Mouse (Mus musculus): ENCODE measurements around the gene Aaed1. TPM values are rescaled to one million over a fixed set of nuclear protein-coding genes. Genes with fewer than 3 reads are reported as not detected.

Gene Aaed1
- polyA plus RNA-seq, 1 experiment from 2014 or later = 60.9 TPM

DNA sequence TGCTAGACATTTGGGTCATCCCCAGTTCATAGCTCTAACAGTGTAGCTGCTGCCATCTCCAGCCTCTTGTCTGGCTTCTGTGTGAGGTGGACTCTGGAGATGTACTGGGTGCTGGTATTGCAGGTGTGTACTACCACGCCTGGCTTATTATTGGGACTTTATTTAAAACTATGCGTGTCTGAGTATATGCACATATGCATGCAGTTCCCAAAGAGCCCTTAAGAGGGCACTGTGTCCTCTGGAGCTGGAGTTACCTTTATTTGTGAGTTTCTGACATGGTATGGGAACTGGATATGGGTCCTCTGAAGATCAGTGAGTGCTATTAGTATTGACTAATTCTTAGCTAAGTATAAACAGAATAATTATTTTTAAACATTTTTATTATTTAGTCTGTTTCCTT, 27.8 kb downstream of the Aaed1 start:
- Histone ChIP-seq H3K36me3 (ENCODE audit: control insufficient read depth, insufficient read depth, low read length) (0 out of 2 replicates have a peak, but pooled peaks cover 2% of the 10 kb centered on the region), H3K27ac (ENCODE audit: low read length) (no peak overlapping the region), H3K4me2 (ENCODE audit: low read depth, low read length) (no peak overlapping the region), H3K4me1 (replicated peaks; ENCODE audit: control insufficient read depth, insufficient read depth, low read length) (no peaks in the 10 kb centered on the region; the same call in 1 of the 2 replicates), H3K9ac (ENCODE audit: low read length) (no peak overlapping the region), H3K27me3 (ENCODE audit: control insufficient read depth, insufficient read depth, low read depth, low read length) (no peaks in the 10 kb centered on the region), H3K4me3 (ENCODE audit: low read length) (no peak overlapping the region), H3K9me3 (ENCODE audit: control insufficient read depth, low read length) (0 out of 2 replicates have a peak, but pooled peaks cover 3% of the 10 kb centered on the region)
- no peak for ATAC-seq (ENCODE audit: low read depth)
- 95% methylated on average over 2 of the region's 2 CpGs for WGBS

DNA sequence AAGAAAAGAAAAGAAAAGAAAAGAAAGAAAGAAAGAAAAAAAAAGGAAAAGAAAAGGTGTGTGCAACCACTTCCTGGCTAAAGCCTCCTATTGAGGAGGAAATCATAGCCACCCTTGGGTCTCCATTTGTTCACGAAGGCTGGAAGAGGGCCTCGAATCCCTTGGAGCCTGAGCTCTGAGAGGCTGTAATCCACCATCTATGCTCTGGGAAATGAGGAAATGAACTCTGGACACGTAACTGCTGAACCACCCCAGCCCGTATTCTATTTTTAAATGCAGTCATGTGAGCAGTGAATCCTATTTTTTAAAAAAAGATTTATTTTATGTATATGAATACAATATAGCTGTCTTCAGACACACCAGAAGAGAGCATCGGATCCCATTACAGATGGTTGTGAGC, 31.6 kb downstream of the Aaed1 start:
- no peak overlapping the region for H3K9ac ChIP-seq (ENCODE audit: low read length)
- WGBS = 77% methylated on average over 5 of the region's 5 CpGs
- H3K36me3 ChIP-seq (ENCODE audit: control insufficient read depth, insufficient read depth, low read length) = 0 out of 2 replicates have a peak, but pooled peaks cover 2% of the 10 kb centered on the region
- no peak for ATAC-seq (ENCODE audit: low read depth)
- H3K27ac ChIP-seq (ENCODE audit: low read length) = no peak overlapping the region
- no peaks in the 10 kb centered on the region for H3K4me1 ChIP-seq (replicated peaks; ENCODE audit: control insufficient read depth, insufficient read depth, low read length)
- H3K9me3 ChIP-seq (ENCODE audit: control insufficient read depth, low read length) = 0 out of 2 replicates have a peak, but pooled peaks cover 3% of the 10 kb centered on the region
- no peak overlapping the region for H3K4me3 ChIP-seq (ENCODE audit: low read length)
- H3K27me3 ChIP-seq (ENCODE audit: control insufficient read depth, insufficient read depth, low read depth, low read length) = no peaks in the 10 kb centered on the region; the same call in 1 of the 2 replicates
- H3K4me2 ChIP-seq (ENCODE audit: low read depth, low read length) = no peak overlapping the region

DNA sequence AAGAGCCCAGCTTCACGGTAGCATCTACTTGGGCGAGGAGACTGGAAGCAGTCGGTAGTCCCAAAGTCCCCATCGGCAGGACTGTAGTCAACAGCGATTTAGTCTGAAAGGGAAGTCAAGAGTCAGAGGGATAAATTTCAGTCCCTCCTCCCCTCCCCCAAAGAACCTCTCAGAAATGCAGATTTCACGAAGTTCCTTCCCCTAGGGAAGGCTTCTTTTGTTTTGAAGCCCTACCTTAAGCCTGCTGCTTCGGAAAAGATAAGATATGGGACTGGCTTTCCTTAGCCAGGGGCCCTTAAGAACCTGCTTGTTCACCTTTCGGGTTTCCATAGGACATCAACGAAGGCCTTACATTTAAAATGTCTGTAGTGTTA, 36.8 kb downstream of the Aaed1 start:
- no peak for ATAC-seq (ENCODE audit: low read depth)
- Histone ChIP-seq H3K9me3 (ENCODE audit: control insufficient read depth, low read length) (no peaks in the 10 kb centered on the region), H3K4me3 (ENCODE audit: low read length) (peak overlapping the region; percentile 80), H3K36me3 (ENCODE audit: control insufficient read depth, insufficient read depth, low read length) (no peaks in the 10 kb centered on the region), H3K9ac (ENCODE audit: low read length) (no peak overlapping the region), H3K4me1 (replicated peaks; ENCODE audit: control insufficient read depth, insufficient read depth, low read length) (peaks cover 13% of the 10 kb centered on the region; the same call in 1 of the 2 replicates), H3K27me3 (ENCODE audit: control insufficient read depth, insufficient read depth, low read depth, low read length) (no peaks in the 10 kb centered on the region; the same call in 1 of the 2 replicates), H3K4me2 (ENCODE audit: low read depth, low read length) (peak overlapping the region; percentile 100), H3K27ac (ENCODE audit: low read length) (no peak overlapping the region)
- 18% methylated on average over 9 of the region's 9 CpGs for WGBS

DNA sequence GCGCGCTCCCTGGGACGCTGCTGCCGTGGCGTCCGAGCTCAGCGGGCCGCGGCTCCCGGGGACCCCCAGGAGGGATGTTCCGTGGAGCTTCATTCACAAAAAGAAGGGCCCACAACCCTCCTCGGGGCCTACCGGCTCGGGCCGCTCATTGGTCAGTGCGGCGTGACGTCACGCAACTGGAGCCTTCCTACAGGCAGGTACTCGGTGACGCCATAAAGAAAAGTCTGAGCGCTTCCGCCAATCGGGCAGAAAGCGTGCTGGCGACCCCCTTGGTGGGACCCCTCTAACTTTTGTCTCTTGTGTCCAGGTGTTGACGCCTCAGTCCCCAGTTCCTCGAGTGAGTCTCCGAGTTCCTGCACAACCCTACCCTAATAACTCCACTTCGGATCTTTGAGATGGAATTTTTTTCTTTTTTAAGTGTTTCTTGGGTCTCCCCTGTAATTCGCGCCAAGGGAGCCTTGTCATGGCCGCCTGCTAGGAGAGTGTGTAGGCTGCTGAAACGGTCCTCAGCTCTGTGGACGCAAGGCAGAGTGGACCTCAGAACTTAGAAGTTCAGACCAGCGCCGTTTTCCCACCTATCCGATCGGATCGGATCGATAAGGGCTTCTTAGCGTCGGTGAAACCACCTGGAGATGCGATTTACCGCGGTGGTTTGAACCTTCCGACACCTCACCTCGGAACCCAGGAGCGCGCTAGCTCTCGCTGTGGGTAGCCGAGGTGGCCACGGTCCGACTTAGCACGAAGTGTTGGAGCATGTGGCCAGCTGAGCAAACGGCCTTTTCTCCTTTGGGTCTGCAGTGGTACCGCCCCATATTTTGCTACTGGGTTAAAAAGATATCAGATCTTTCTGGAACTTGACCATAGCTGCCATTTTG, 37.4 kb downstream of the Aaed1 start, which contains the start of gene Cdc14b:
TSS of gene Cdc14b (minus strand) at position 412 of the 875 bp plus-strand sequence.
- peak; percentile 96 for ATAC-seq (ENCODE audit: low read depth)
- H3K36me3 ChIP-seq (ENCODE audit: control insufficient read depth, insufficient read depth, low read length) = no peaks in the 10 kb centered on the region
- WGBS = under 1% methylated on average over 57 of the region's 57 CpGs

DNA sequence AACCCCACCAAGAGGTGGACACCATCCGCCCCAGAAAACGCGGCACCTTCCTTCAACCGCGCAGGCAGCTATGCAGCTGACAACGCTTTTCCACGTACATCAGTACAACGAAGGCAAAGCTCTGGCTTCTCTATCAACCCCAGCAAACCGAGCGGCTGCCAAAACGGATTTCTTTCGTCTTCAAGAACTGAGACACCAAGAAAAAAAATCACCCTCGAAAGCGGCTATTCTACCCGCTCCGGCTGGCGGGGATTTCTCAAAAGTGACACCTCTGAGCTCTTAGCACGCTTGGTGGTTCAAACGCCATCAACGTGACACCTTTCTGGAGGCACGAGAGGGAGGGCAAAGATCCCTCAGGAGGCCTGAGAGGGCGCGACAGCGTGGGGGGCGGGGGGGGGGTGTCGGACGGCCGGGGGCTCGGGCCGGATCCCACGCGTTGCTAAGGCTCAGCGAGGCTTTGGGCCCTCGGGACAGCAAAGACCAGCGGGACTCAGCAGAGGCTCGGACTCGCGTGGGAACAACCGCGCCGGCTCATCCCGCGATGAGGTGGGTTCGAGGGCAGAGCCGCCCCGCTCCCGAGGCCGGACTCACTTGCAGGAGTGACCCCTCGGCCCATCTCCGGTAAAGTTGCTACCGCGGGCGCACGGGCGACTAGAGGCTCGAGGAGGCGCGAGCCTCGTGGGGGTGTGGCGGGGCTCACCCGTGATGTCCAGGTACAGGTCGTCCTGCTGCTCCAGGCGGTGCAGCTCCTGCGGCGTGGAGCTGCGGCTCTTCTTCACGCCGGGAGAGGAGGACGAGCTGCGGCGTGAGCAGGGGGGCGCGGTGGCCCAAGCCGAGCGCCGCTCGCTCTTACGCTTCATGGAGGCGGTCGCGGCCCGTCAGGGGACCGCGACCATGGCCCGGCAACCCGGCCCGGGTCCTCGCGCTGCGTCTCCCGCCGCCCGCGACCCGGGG, 38.3 kb downstream of the Aaed1 start:
- Histone ChIP-seq H3K4me2 (ENCODE audit: low read depth, low read length) (peak overlapping the region; percentile 100), H3K27ac (ENCODE audit: low read length) (no peak overlapping the region), H3K4me1 (replicated peaks; ENCODE audit: control insufficient read depth, insufficient read depth, low read length) (peaks cover 13% of the 10 kb centered on the region; the same call in 1 of the 2 replicates), H3K27me3 (ENCODE audit: control insufficient read depth, insufficient read depth, low read depth, low read length) (no peaks in the 10 kb centered on the region; the same call in 1 of the 2 replicates), H3K9ac (ENCODE audit: low read length) (peak overlapping the region; percentile 73), H3K4me3 (ENCODE audit: low read length) (peak overlapping the region; percentile 80), H3K36me3 (ENCODE audit: control insufficient read depth, insufficient read depth, low read length) (no peaks in the 10 kb centered on the region), H3K9me3 (ENCODE audit: control insufficient read depth, low read length) (no peaks in the 10 kb centered on the region)
- peak; percentile 63 for ATAC-seq (ENCODE audit: low read depth)
- WGBS = under 1% methylated on average over 81 of the region's 95 CpGs

More for the DNA sequence above, 37.4 kb downstream of the Aaed1 start, which contains the start of gene Cdc14b:
- Histone ChIP-seq H3K9me3 (ENCODE audit: control insufficient read depth, low read length) (no peaks in the 10 kb centered on the region), H3K9ac (ENCODE audit: low read length) (peak within 1 kb of the TSS; percentile 73), H3K27me3 (ENCODE audit: control insufficient read depth, insufficient read depth, low read depth, low read length) (no peaks in the 10 kb centered on the region; the same call in 1 of the 2 replicates), H3K4me1 (replicated peaks; ENCODE audit: control insufficient read depth, insufficient read depth, low read length) (peaks cover 13% of the 10 kb centered on the region; the same call in 1 of the 2 replicates), H3K4me3 (ENCODE audit: low read length) (peak within 1 kb of the TSS; percentile 80), H3K4me2 (ENCODE audit: low read depth, low read length) (peak within 1 kb of the TSS; percentile 100), H3K27ac (ENCODE audit: low read length) (no peak within 1 kb of the TSS)

DNA sequence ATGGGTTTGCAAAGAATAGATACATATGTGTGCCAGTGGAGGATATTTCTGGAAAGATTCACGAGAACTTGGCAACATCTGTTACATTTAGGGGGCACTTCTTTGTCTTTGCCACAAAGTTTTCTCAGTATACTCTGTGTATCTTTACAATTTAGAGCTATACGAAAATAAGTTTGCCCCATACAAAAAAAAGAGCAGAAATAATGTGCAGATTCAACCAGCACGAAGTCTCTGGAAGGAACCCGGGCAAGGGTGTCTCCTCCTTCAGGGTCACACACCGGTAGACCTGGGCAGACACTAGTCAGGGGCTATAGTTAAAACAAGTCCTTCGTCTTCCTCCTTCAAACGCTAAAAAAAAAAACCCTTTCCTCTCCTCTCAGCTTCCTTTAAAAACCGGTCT, 39.2 kb downstream of the Aaed1 start:
- WGBS = 30% methylated on average over 8 of the region's 8 CpGs
- peak overlapping the region; percentile 80; the same call in 1 of the 2 replicates for H3K4me3 ChIP-seq (ENCODE audit: low read length)
- no peak for ATAC-seq (ENCODE audit: low read depth)

DNA sequence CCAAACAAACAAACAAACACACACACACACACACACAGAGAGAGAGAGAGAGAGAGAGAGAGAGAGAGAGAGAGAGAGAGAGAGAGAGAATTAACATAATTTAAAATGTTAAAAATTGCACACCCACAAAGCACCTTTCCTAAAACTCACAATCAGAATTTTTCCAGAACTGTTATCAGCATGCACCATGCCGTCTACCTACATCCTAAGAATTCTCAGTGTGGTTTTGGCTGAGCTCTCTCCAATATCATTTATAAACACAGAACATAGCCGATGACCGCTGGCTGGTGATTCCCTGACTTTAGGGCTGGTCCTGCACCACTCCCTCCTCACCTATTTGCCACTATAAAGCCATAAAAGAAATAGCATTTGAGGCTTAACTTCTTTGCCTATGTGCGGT, 44.1 kb downstream of the Aaed1 start:
- Histone ChIP-seq H3K27ac (ENCODE audit: low read length) (no peak overlapping the region), H3K9me3 (ENCODE audit: control insufficient read depth, low read length) (no peaks in the 10 kb centered on the region), H3K4me2 (ENCODE audit: low read depth, low read length) (no peak overlapping the region), H3K4me3 (ENCODE audit: low read length) (no peak overlapping the region), H3K36me3 (ENCODE audit: control insufficient read depth, insufficient read depth, low read length) (no peaks in the 10 kb centered on the region), H3K27me3 (ENCODE audit: control insufficient read depth, insufficient read depth, low read depth, low read length) (no peaks in the 10 kb centered on the region), H3K9ac (ENCODE audit: low read length) (no peak overlapping the region), H3K4me1 (replicated peaks; ENCODE audit: control insufficient read depth, insufficient read depth, low read length) (peaks cover 2% of the 10 kb centered on the region; the same call in 1 of the 2 replicates)
- 64% methylated on average over 4 of the region's 4 CpGs for WGBS
- ATAC-seq (ENCODE audit: low read depth) = no peak

More for the DNA sequence above, 39.2 kb downstream of the Aaed1 start:
- Histone ChIP-seq H3K9ac (ENCODE audit: low read length) (no peak overlapping the region), H3K4me2 (ENCODE audit: low read depth, low read length) (peak overlapping the region; percentile 100), H3K9me3 (ENCODE audit: control insufficient read depth, low read length) (no peaks in the 10 kb centered on the region), H3K27ac (ENCODE audit: low read length) (no peak overlapping the region), H3K4me1 (replicated peaks; ENCODE audit: control insufficient read depth, insufficient read depth, low read length) (peaks cover 13% of the 10 kb centered on the region; the same call in 1 of the 2 replicates), H3K36me3 (ENCODE audit: control insufficient read depth, insufficient read depth, low read length) (no peaks in the 10 kb centered on the region), H3K27me3 (ENCODE audit: control insufficient read depth, insufficient read depth, low read depth, low read length) (no peaks in the 10 kb centered on the region; the same call in 1 of the 2 replicates)

DNA sequence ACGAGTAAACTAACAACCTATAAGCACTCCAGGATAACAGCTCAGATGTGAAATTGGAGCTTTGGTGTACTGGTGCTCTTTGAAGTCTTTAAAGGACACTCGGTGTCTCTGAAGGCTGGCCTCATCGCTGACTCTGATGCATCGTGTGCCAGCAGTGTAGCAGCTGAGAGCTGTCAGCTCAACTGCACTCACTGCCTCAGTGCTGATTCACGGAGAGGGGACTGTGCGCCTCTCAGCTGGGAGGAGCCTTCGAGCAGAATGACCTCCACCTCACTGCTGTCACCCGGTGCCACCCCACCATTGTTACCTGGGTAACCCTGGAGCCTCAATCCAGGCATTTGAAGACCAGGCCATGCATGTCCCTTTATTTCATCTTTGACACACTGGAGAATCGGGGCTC, 45.4 kb downstream of the Aaed1 start:
- no peaks in the 10 kb centered on the region; the same call in 1 of the 2 replicates for H3K4me1 ChIP-seq (replicated peaks; ENCODE audit: control insufficient read depth, insufficient read depth, low read length)
- 0 out of 2 replicates have a peak, but pooled peaks have one; percentile 45 for ATAC-seq (ENCODE audit: low read depth)
- no peak overlapping the region for H3K27ac ChIP-seq (ENCODE audit: low read length)
- H3K36me3 ChIP-seq (ENCODE audit: control insufficient read depth, insufficient read depth, low read length) = no peaks in the 10 kb centered on the region
- no peaks in the 10 kb centered on the region for H3K27me3 ChIP-seq (ENCODE audit: control insufficient read depth, insufficient read depth, low read depth, low read length)
- H3K4me2 ChIP-seq (ENCODE audit: low read depth, low read length) = no peak overlapping the region
- H3K9me3 ChIP-seq (ENCODE audit: control insufficient read depth, low read length) = no peaks in the 10 kb centered on the region
- no peak overlapping the region for H3K9ac ChIP-seq (ENCODE audit: low read length)
- no peak overlapping the region for H3K4me3 ChIP-seq (ENCODE audit: low read length)
- WGBS = 17% methylated on average over 9 of the region's 9 CpGs

All from lung, embryonic 16.5 days (tissue).